Mouse (Mus musculus) heart, embryonic 11.5 days (tissue): ENCODE measurements around the gene Mrpl18. TPM values are rescaled to one million over a fixed set of nuclear protein-coding genes. Genes with fewer than 3 reads are reported as not detected.
A peak's percentile ranks its signal among the peaks of the same experiment; 100 is the strongest.
"Not testable (repeated sequence)": the region's sequence is repeated elsewhere in the genome, so short reads cannot be mapped to it uniquely, and the experiment has no call there.

Experiments used
- ATAC-seq: fragments of 200-750 bp; cut with Nextera tagmentation; replicated peaks from 2 replicates; pipeline ENCODE4 v1.8.0; 2017; ENCODE audit warnings: moderate library complexity; ENCODE audit not compliant: insufficient number of reproducible peaks, low FRiP score, low TSS enrichment
- H3K27ac ChIP-seq: fragments of 300-500 bp; sonication (generic); 2 replicates; pipeline ENCODE4 v1.5.1; 2014; ENCODE audit warnings: mild to moderate bottlenecking, low read depth, low read length
- H3K27me3 ChIP-seq: fragments of 300-500 bp; sonication (generic); 2 replicates; pipeline ENCODE4 v1.6.1; 2014; ENCODE audit warnings: mild to moderate bottlenecking, low read length, mixed read lengths; ENCODE audit not compliant: control insufficient read depth, insufficient read depth
- H3K36me3 ChIP-seq: fragments of 300-500 bp; sonication (generic); 2 replicates; pipeline ENCODE4 v1.6.1; 2014; ENCODE audit warnings: mild to moderate bottlenecking, low read length, moderate library complexity, mixed read lengths; ENCODE audit not compliant: control insufficient read depth, insufficient read depth
- H3K4me1 ChIP-seq: fragments of 300-500 bp; sonication (generic); 2 replicates; pipeline ENCODE4 v1.6.1; 2014; ENCODE audit warnings: low read length; ENCODE audit not compliant: control insufficient read depth, insufficient read depth
- H3K4me2 ChIP-seq: fragments of 300-500 bp; sonication (generic); 2 replicates; pipeline ENCODE4 v1.6.1; 2014; ENCODE audit warnings: mild to moderate bottlenecking, moderate library complexity
- H3K4me3 ChIP-seq: fragments of 300-500 bp; sonication (generic); 2 replicates; pipeline ENCODE4 v1.5.1; 2014; ENCODE audit warnings: low read depth, low read length
- H3K9ac ChIP-seq: fragments of 300-500 bp; sonication (generic); 2 replicates; pipeline ENCODE4 v1.6.1; 2014; ENCODE audit warnings: mild to moderate bottlenecking, low read depth, low read length, moderate library complexity
- H3K9me3 ChIP-seq: fragments of 300-500 bp; sonication (generic); replicated peaks from 2 replicates; pipeline ENCODE4 v1.6.1; 2016; ENCODE audit warnings: low read length; ENCODE audit not compliant: control insufficient read depth
- WGBS: fragments of 180-500 bp; shearing (Covaris S2); extraction: QIAGEN DNeasy Blood & Tissue Kit; methylation state at CpG from one replicate; pipeline ENCODE4 v1.1.7; 2014; ENCODE audit not compliant: insufficient replicate concordance; 5-methylcytosine and 5-hydroxymethylcytosine counted together
- polyA plus RNA-seq: library from polyadenylated mRNA; unstranded; fragments of >200 nt; fragmentation: Nextera tagmentation; extraction: Ambion mirVana; gene quantifications from 2 replicates; pipeline ENCODE4 v1.2.1, GENCODE M21; 2014

Gene Mrpl18
- polyA plus RNA-seq, result 196 and 205 TPM in 2 replicates

GRCm38 (mm10) chr17:12915881-12916583 is at the start of gene Mrpl18:
Mrpl18 (minus strand) TSS chr17:12916345.
- Histone ChIP-seq H3K27me3 (no peaks in the 10 kb centered on the region), H3K4me1 (peaks cover 5% of the 10 kb centered on the region; the same call in 1 of the 2 replicates), H3K36me3 (peaks cover 42% of the 10 kb centered on the region), H3K9me3 (no peaks in the 10 kb centered on the region), H3K4me2 (peak within 1 kb of the TSS; percentile 87), H3K9ac (peak within 1 kb of the TSS; percentile 99), H3K27ac (peak within 1 kb of the TSS; percentile 94), H3K4me3 (peak within 1 kb of the TSS; percentile 96)
- ATAC-seq, result peak; percentile 99
- under 1% methylated on average over 56 of the region's 56 CpGs for WGBS

- Histone ChIP-seq H3K9ac (no peak overlapping the region), H3K36me3 (peaks cover 5% of the 10 kb centered on the region), H3K27ac (no peak overlapping the region), H3K4me2 (no peak overlapping the region), H3K27me3 (no peaks in the 10 kb centered on the region), H3K4me3 (no peak overlapping the region), H3K4me1 (0 out of 2 replicates have a peak, but pooled peaks cover 5% of the 10 kb centered on the region), H3K9me3 (no peaks in the 10 kb centered on the region)
- 73% methylated on average over 3 of the region's 3 CpGs for WGBS
- ATAC-seq, result no peak
These were observed 47.3 kb upstream of the Mrpl18 start for GRCm38 (mm10) chr17:12963476-12963875.

GRCm38 (mm10) chr17:12960331-12960873 is 44.3 kb upstream of the Mrpl18 start, which contains the start of gene Acat2:
Acat2 (minus strand) TSS chr17:12960747.
- WGBS, result under 1% methylated on average over 42 of the region's 42 CpGs
- peak; percentile 99 for ATAC-seq
- Histone ChIP-seq H3K27me3 (no peaks in the 10 kb centered on the region), H3K4me1 (0 out of 2 replicates have a peak, but pooled peaks cover 5% of the 10 kb centered on the region), H3K9me3 (no peaks in the 10 kb centered on the region), H3K9ac (peak within 1 kb of the TSS; percentile 69), H3K4me2 (peak within 1 kb of the TSS; percentile 74), H3K27ac (peak within 1 kb of the TSS; percentile 78), H3K4me3 (peak within 1 kb of the TSS; percentile 67), H3K36me3 (peaks cover 4% of the 10 kb centered on the region; the same call in 1 of the 2 replicates)

- not testable (repeated sequence) for H3K4me2 ChIP-seq, H3K9ac ChIP-seq, H3K9me3 ChIP-seq, ATAC-seq, H3K4me1 ChIP-seq, H3K4me3 ChIP-seq, H3K36me3 ChIP-seq, H3K27me3 ChIP-seq, H3K27ac ChIP-seq
- WGBS, result 47% methylated on average over 1 of the region's 2 CpGs
These were observed 43.2 kb upstream of the Mrpl18 start for GRCm38 (mm10) chr17:12959377-12959776.

- no peak overlapping the region for H3K4me3 ChIP-seq
- no peak overlapping the region for H3K9ac ChIP-seq
- no peaks in the 10 kb centered on the region for H3K27me3 ChIP-seq
- H3K4me1 ChIP-seq, result 0 out of 2 replicates have a peak, but pooled peaks cover 5% of the 10 kb centered on the region
- WGBS, result 90% methylated on average over 8 of the region's 8 CpGs
- no peaks in the 10 kb centered on the region for H3K9me3 ChIP-seq
- ATAC-seq, result no peak
- no peak overlapping the region for H3K27ac ChIP-seq
- no peak overlapping the region for H3K4me2 ChIP-seq
- peaks cover 4% of the 10 kb centered on the region for H3K36me3 ChIP-seq
These were observed 40.5 kb upstream of the Mrpl18 start for GRCm38 (mm10) chr17:12956664-12957063.

- Histone ChIP-seq H3K9me3 (no peaks in the 10 kb centered on the region), H3K9ac (no peak overlapping the region), H3K4me2 (no peak overlapping the region), H3K36me3 (peaks cover 16% of the 10 kb centered on the region), H3K27ac (no peak overlapping the region), H3K4me3 (no peak overlapping the region), H3K27me3 (no peaks in the 10 kb centered on the region), H3K4me1 (no peaks in the 10 kb centered on the region)
- no peak for ATAC-seq
- WGBS, result 86% methylated on average over 5 of the region's 5 CpGs
These were observed 33.5 kb upstream of the Mrpl18 start for GRCm38 (mm10) chr17:12949669-12950068.

- Histone ChIP-seq H3K4me3 (no peak overlapping the region), H3K36me3 (peaks cover 8% of the 10 kb centered on the region), H3K4me2 (no peak overlapping the region), H3K9me3 (no peaks in the 10 kb centered on the region), H3K9ac (no peak overlapping the region), H3K27ac (no peak overlapping the region), H3K4me1 (peaks cover 3% of the 10 kb centered on the region), H3K27me3 (no peaks in the 10 kb centered on the region)
- ATAC-seq, result no peak
- 89% methylated on average over 6 of the region's 6 CpGs for WGBS
These were observed 26.5 kb upstream of the Mrpl18 start for GRCm38 (mm10) chr17:12942459-12943162.

GRCm38 (mm10) chr17:12941543-12942260 is 25.6 kb upstream of the Mrpl18 start:
- 73% methylated on average over 8 of the region's 8 CpGs for WGBS
- H3K27ac ChIP-seq, result no peak overlapping the region
- peaks cover 3% of the 10 kb centered on the region for H3K4me1 ChIP-seq
- ATAC-seq, result no peak
- peaks cover 8% of the 10 kb centered on the region for H3K36me3 ChIP-seq
- no peaks in the 10 kb centered on the region for H3K27me3 ChIP-seq
- no peaks in the 10 kb centered on the region for H3K9me3 ChIP-seq
- no peak overlapping the region for H3K4me3 ChIP-seq
- H3K4me2 ChIP-seq, result no peak overlapping the region
- no peak overlapping the region for H3K9ac ChIP-seq
